Mouse (Mus musculus) lung, embryonic 16.5 days (tissue): Measurements from ENCODE around the gene Nr6a1. TPM values are rescaled to one million over a fixed set of nuclear protein-coding genes. Genes with fewer than 3 reads are reported as not detected.
A peak's percentile ranks its signal among the peaks of the same experiment; 100 is the strongest.

Experiments used
- ATAC-seq: fragments of 200-750 bp; cut with Nextera tagmentation; 2 replicates; pipeline ENCODE4 v1.8.0; 2017; ENCODE audit warnings: low read depth, mild to moderate bottlenecking, moderate library complexity
- H3K27ac ChIP-seq: fragments of 300-500 bp; sonication (generic); 2 replicates; pipeline ENCODE4 v1.5.1; 2014; ENCODE audit warnings: mild to moderate bottlenecking, control low read depth, low read length
- H3K27me3 ChIP-seq: fragments of 300-500 bp; sonication (generic); 2 replicates; pipeline ENCODE4 v1.6.1; 2014; ENCODE audit warnings: low read depth, low read length, mixed read lengths; ENCODE audit not compliant: control insufficient read depth, insufficient read depth
- H3K36me3 ChIP-seq: fragments of 300-500 bp; sonication (generic); 2 replicates; pipeline ENCODE4 v1.6.1; 2014; ENCODE audit warnings: low read length; ENCODE audit not compliant: control insufficient read depth, insufficient read depth
- H3K4me1 ChIP-seq: fragments of 300-500 bp; sonication (generic); replicated peaks from 2 replicates; pipeline ENCODE4 v1.6.1; 2014; ENCODE audit warnings: low read length, mixed read lengths; ENCODE audit not compliant: control insufficient read depth, insufficient read depth
- H3K4me2 ChIP-seq: fragments of 300-500 bp; sonication (generic); 2 replicates; pipeline ENCODE4 v1.6.1; 2014; ENCODE audit warnings: low read depth, low read length, control low read depth
- H3K4me3 ChIP-seq: fragments of 300-500 bp; sonication (generic); 2 replicates; pipeline ENCODE4 v1.5.1; 2014; ENCODE audit warnings: mild to moderate bottlenecking, low read length, control low read depth
- H3K9ac ChIP-seq: fragments of 300-500 bp; sonication (generic); 2 replicates; pipeline ENCODE4 v1.6.1; 2014; ENCODE audit warnings: low read length, control low read depth
- H3K9me3 ChIP-seq: fragments of 300-500 bp; sonication (generic); 2 replicates; pipeline ENCODE4 v1.6.1; 2016; ENCODE audit warnings: low read length; ENCODE audit not compliant: control insufficient read depth
- WGBS: fragments of 180-500 bp; shearing (Covaris S2); extraction: QIAGEN DNeasy Blood & Tissue Kit; methylation state at CpG from one replicate; pipeline ENCODE4 v1.1.7; 2014; 5-methylcytosine and 5-hydroxymethylcytosine counted together
- microRNA-seq: library from miRNA; unstranded; fragments of <30 nt; microRNA quantifications from one replicate; pipeline ENCODE4, GENCODE M21; 2016
- polyA plus RNA-seq: library from polyadenylated mRNA; unstranded; fragments of >200 nt; fragmentation: Nextera tagmentation; extraction: Ambion mirVana; gene quantifications from 2 replicates; pipeline ENCODE4 v1.2.1, GENCODE M21; 2015

Gene Nr6a1
- polyA plus RNA-seq, 1 experiment from 2014 or later: 0.60 TPM

- H3K36me3 ChIP-seq: no peaks in the 10 kb centered on the region
- H3K27me3 ChIP-seq: peaks cover 9% of the 10 kb centered on the region; the same call in 1 of the 2 replicates
- H3K4me2 ChIP-seq: no peak overlapping the region
- no peaks in the 10 kb centered on the region for H3K9me3 ChIP-seq
- H3K27ac ChIP-seq: no peak overlapping the region
- 44% methylated on average over 1 of the region's 1 CpGs for WGBS
- no peak for ATAC-seq
- no peak overlapping the region for H3K4me3 ChIP-seq
- H3K4me1 ChIP-seq: peaks cover 8% of the 10 kb centered on the region
- H3K9ac ChIP-seq: no peak overlapping the region
Observed at GRCm38 (mm10) chr2:38689881-38690280, 237.6 kb downstream of the Nr6a1 start.

DNA sequence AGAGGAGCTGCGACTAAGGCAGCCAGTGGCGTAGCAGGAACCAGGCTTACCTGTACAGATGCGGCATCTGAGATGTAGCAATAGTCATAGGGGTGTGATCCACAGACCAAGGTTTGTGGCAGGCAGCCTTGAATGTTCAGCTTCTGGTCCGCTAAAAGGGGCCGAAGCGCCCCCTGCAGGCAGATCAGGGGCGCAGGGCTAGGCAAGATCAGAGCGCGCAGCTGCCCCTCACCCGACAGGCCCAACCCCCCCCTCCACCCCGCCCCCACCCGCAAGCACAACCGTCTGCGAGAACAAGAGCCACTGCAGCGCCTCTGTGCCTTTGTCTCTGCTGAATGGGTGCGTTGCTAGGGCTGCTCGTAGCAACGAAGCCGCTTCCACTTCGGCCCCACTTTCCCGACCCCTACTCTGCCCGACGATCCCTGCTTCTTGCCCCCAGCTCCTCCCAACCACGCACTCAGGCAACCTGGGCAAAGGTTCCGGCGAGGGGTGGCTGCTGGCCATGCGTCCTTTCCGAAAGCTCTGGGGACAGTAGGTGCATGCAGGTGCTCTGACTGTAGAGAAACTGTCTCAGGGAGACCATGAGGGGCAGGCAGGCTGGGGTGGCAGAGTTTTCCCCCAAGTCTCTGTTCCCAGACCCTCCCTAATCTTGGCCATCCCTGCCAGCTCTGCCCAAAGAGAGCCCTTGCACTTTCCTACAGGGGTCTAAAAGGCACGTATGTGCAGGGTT lies 238.5 kb downstream of the Nr6a1 start:
- ATAC-seq: peak; percentile 52
- WGBS: 4% methylated on average over 29 of the region's 29 CpGs
- Histone ChIP-seq H3K4me2 (peak overlapping the region; percentile 59), H3K9ac (peak overlapping the region; percentile 51; the same call in 1 of the 2 replicates), H3K9me3 (no peaks in the 10 kb centered on the region), H3K27ac (no peak overlapping the region), H3K4me1 (peaks cover 8% of the 10 kb centered on the region), H3K36me3 (no peaks in the 10 kb centered on the region), H3K4me3 (peak overlapping the region; percentile 34), H3K27me3 (peaks cover 9% of the 10 kb centered on the region; the same call in 1 of the 2 replicates)

GRCm38 (mm10) chr2:38685746-38686145 lies 241.7 kb downstream of the Nr6a1 start:
- no peak overlapping the region for H3K9ac ChIP-seq
- 63% methylated on average over 3 of the region's 3 CpGs for WGBS
- H3K27me3 ChIP-seq: peaks cover 9% of the 10 kb centered on the region; the same call in 1 of the 2 replicates
- no peak overlapping the region for H3K4me2 ChIP-seq
- H3K27ac ChIP-seq: no peak overlapping the region
- H3K9me3 ChIP-seq: no peaks in the 10 kb centered on the region
- no peaks in the 10 kb centered on the region for H3K36me3 ChIP-seq
- ATAC-seq: no peak
- H3K4me3 ChIP-seq: no peak overlapping the region
- H3K4me1 ChIP-seq: peaks cover 8% of the 10 kb centered on the region

DNA sequence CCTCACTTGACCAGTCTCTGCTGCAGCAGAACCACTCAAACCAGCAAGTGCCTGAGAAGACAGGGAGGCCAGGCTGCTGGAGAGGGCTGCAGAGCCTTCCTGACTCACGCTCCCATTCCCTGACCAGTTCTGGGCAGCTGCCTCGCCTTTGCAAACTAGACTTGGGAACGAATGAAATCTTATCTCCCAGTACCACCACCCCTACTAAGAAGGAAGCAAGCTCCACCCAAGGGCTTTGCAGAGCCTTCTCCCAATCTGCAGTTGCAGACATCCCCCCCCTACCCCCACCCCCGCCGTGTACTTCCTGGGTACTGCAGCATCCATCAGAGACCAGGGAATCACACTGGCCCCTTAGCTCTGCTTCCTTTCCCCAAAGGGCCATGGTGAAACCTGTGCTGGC lies 244.4 kb downstream of the Nr6a1 start:
- ATAC-seq: no peak
- Histone ChIP-seq H3K27ac (no peak overlapping the region), H3K9me3 (no peaks in the 10 kb centered on the region), H3K36me3 (no peaks in the 10 kb centered on the region), H3K27me3 (no peaks in the 10 kb centered on the region), H3K4me3 (no peak overlapping the region), H3K9ac (no peak overlapping the region), H3K4me2 (no peak overlapping the region), H3K4me1 (no peaks in the 10 kb centered on the region)
- 63% methylated on average over 5 of the region's 5 CpGs for WGBS

- no peaks in the 10 kb centered on the region for H3K27me3 ChIP-seq
- no peak overlapping the region for H3K4me2 ChIP-seq
- no peak for ATAC-seq
- H3K27ac ChIP-seq: no peak overlapping the region
- no peaks in the 10 kb centered on the region for H3K4me1 ChIP-seq
- H3K9me3 ChIP-seq: no peaks in the 10 kb centered on the region
- H3K9ac ChIP-seq: no peak overlapping the region
- 88% methylated on average over 5 of the region's 5 CpGs for WGBS
- no peak overlapping the region for H3K4me3 ChIP-seq
- no peaks in the 10 kb centered on the region for H3K36me3 ChIP-seq
Observed at GRCm38 (mm10) chr2:38682209-38682608, 245.3 kb downstream of the Nr6a1 start.

- Histone ChIP-seq H3K9me3 (no peaks in the 10 kb centered on the region), H3K27me3 (no peaks in the 10 kb centered on the region), H3K4me3 (no peak overlapping the region), H3K36me3 (no peaks in the 10 kb centered on the region), H3K4me1 (no peaks in the 10 kb centered on the region), H3K9ac (no peak overlapping the region), H3K4me2 (no peak overlapping the region), H3K27ac (no peak overlapping the region)
- ATAC-seq: no peak
Observed at GRCm38 (mm10) chr2:38678947-38679346, 248.5 kb downstream of the Nr6a1 start.

GRCm38 (mm10) chr2:38675366-38675969 lies 252.0 kb downstream of the Nr6a1 start:
- Histone ChIP-seq H3K4me3 (no peak overlapping the region), H3K4me1 (no peaks in the 10 kb centered on the region), H3K27ac (no peak overlapping the region), H3K36me3 (no peaks in the 10 kb centered on the region), H3K4me2 (no peak overlapping the region), H3K9ac (no peak overlapping the region), H3K9me3 (no peaks in the 10 kb centered on the region), H3K27me3 (no peaks in the 10 kb centered on the region; the same call in 1 of the 2 replicates)
- 50% methylated on average over 9 of the region's 9 CpGs for WGBS
- no peak for ATAC-seq

Small RNA genes within 50 kb of the gene (microRNA-seq; reads per million reads assigned to microRNA genes)
- gene Mir181a-2 (74.1 reads per million, percentile 47 among the genes with 10 or more reads in this experiment), gene Mir181b-2 (1,434 reads per million, percentile 78 among the genes with 10 or more reads in this experiment)

Other genes starting within 250 kb of the Nr6a1 start
- gene Nr5a1, start 213.1 kb downstream of the Nr6a1 start, polyA plus RNA-seq: 0.21 TPM in 1 of 2 replicates, not detected in the other
- 7.5 and 7.7 TPM in 2 replicates for gene Olfml2a, start 4.3 kb upstream of the Nr6a1 start, polyA plus RNA-seq
- gene Wdr38, start 69.8 kb upstream of the Nr6a1 start, polyA plus RNA-seq: 2.1 and 3.4 TPM in 2 replicates
- gene Arpc5l, start 77.7 kb upstream of the Nr6a1 start, polyA plus RNA-seq: 102 and 113 TPM in 2 replicates
- gene Rpl35, start 77.9 kb upstream of the Nr6a1 start, polyA plus RNA-seq: 827 and 930 TPM in 2 replicates
- 26.1 and 27.1 TPM in 2 replicates for gene Golga1, start 137.9 kb upstream of the Nr6a1 start, polyA plus RNA-seq